Mouse (Mus musculus) left cerebral cortex, adult 18-20 months (tissue): ENCODE results near the gene Slc4a4. TPM values are rescaled to one million over a fixed set of nuclear protein-coding genes. Genes with fewer than 3 reads are reported as not detected.

Experiments
- DNase-seq, 2 experiments: peaks; one replicate each; pipeline ENCODE4 v3.0.0; 2021 to 2022; ENCODE audit warnings: low spot score in 2 of 2, mixed read lengths in 1 of 2
- total RNA-seq, 2 experiments: library from RNA; stranded (reverse); gene quantifications; 2 replicates each; pipeline ENCODE4 v1.2.3; 2021

Slc4a4 gene
- total RNA-seq, 2 experiments from 2014 or later = 96.7 to 104 TPM

- no peak for DNase-seq
Observed at GRCm38 (mm10) chr5:88997277-88997676, 110.7 kb downstream of the Slc4a4 start.

GRCm38 (mm10) chr5:88999793-89000192 lies 113.2 kb downstream of the Slc4a4 start:
- DNase-seq = no peak

GRCm38 (mm10) chr5:89000598-89000997 lies 114.0 kb downstream of the Slc4a4 start:
- no peak for DNase-seq

- no peak for DNase-seq
Observed at GRCm38 (mm10) chr5:89010116-89010515, 123.5 kb downstream of the Slc4a4 start.

GRCm38 (mm10) chr5:89012456-89012855 lies 125.8 kb downstream of the Slc4a4 start:
- DNase-seq = no peak

- no peak for DNase-seq
Observed at GRCm38 (mm10) chr5:89014782-89015181, 128.2 kb downstream of the Slc4a4 start.

- no peak for DNase-seq
Observed at GRCm38 (mm10) chr5:89015878-89016277, 129.3 kb downstream of the Slc4a4 start.

- no peak for DNase-seq
Observed at GRCm38 (mm10) chr5:89018537-89018936, 131.9 kb downstream of the Slc4a4 start.

- DNase-seq = no peak
Observed at GRCm38 (mm10) chr5:89024413-89024812, 137.8 kb downstream of the Slc4a4 start.

GRCm38 (mm10) chr5:89027518-89028085 lies 141.0 kb downstream of the Slc4a4 start:
- DNase-seq = no peak

- no peak for DNase-seq
Observed at GRCm38 (mm10) chr5:89032647-89033046, 146.0 kb downstream of the Slc4a4 start.

GRCm38 (mm10) chr5:89033256-89033655 lies 146.6 kb downstream of the Slc4a4 start:
- DNase-seq = no peak

GRCm38 (mm10) chr5:89036147-89036546 lies 149.5 kb downstream of the Slc4a4 start:
- DNase-seq = no peak

GRCm38 (mm10) chr5:89040814-89041213 lies 154.2 kb downstream of the Slc4a4 start:
- no peak for DNase-seq

GRCm38 (mm10) chr5:89043846-89044245 lies 157.2 kb downstream of the Slc4a4 start:
- no peak for DNase-seq

- DNase-seq = no peak
Observed at GRCm38 (mm10) chr5:89044801-89045200, 158.2 kb downstream of the Slc4a4 start.

GRCm38 (mm10) chr5:89051577-89051976 lies 165.0 kb downstream of the Slc4a4 start:
- DNase-seq = no peak

GRCm38 (mm10) chr5:89052230-89052629 lies 165.6 kb downstream of the Slc4a4 start:
- DNase-seq = no peak

GRCm38 (mm10) chr5:89055656-89056055 lies 169.0 kb downstream of the Slc4a4 start:
- no peak for DNase-seq

GRCm38 (mm10) chr5:89056370-89056769 lies 169.8 kb downstream of the Slc4a4 start:
- peak; percentile 36 to 66 for DNase-seq

- DNase-seq = no peak
Observed at GRCm38 (mm10) chr5:89061097-89061496, 174.5 kb downstream of the Slc4a4 start.

- DNase-seq = no peak
Observed at GRCm38 (mm10) chr5:89062286-89062685, 175.7 kb downstream of the Slc4a4 start.

- no peak for DNase-seq
Observed at GRCm38 (mm10) chr5:89067111-89067510, 180.5 kb downstream of the Slc4a4 start.

- DNase-seq = no peak
Observed at GRCm38 (mm10) chr5:89068072-89068471, 181.5 kb downstream of the Slc4a4 start.
